In genomic region chr11:103292152-103292889, GRCm38 (mm10) we compare ENCODE assay signal across 8 mouse cellular contexts. TPM values are rescaled to one million over a fixed set of nuclear protein-coding genes. Genes with fewer than 3 reads are reported as not detected.
DNase-seq lines count a peak whose midpoint lies in the region; ATAC-seq and TF ChIP-seq lines count a peak whose summit lies in the region.
"Had no signal": no experiment of that assay in that cellular context is flagged by ENCODE, and none has a peak within 500 bp of the region (broad histone marks: within the 10 kb centered on the region; RNA-seq: fewer than 3 reads in every experiment).

No protein-coding gene starts in this region.

- H3K27me3 ChIP-seq in kidney, embryonic 14.5 days (ENCODE audit: control insufficient read depth, insufficient read depth, low read length): no peaks in the 10 kb centered on the region
- H3K27me3 ChIP-seq: hindbrain, embryonic 15.5 days had no signal

- intact Hi-C loops in left cerebral cortex, adult 2 months (cut with DNase I): no loop called here

- in situ Hi-C loops in ES-E14 (cut with MboI; ENCODE audit: low sequenced_read_pairs in 2 of 2, unreplicated experiment in 2 of 2): no loop called here

- H3K9me3 ChIP-seq in ES-E14 (ENCODE audit: control insufficient read depth, insufficient read depth, low read depth, low read length): no peaks in the 10 kb centered on the region
- no peaks in the 10 kb centered on the region for H3K9me3 ChIP-seq in kidney, embryonic 14.5 days (ENCODE audit: control insufficient read depth, low read length)
- H3K9me3 ChIP-seq: hindbrain, embryonic 15.5 days had no signal

- 11% methylated on average over 14 of the region's 14 CpGs for WGBS in kidney, embryonic 14.5 days

- peak; percentile 97 for DNase-seq in 3T3-L1 (ENCODE audit: low read depth, low spot score)
- peak; percentile 40 for DNase-seq in ES-E14 (ENCODE audit: low read depth, low spot score)
- DNase-seq in gastrocnemius, postnatal 10 days: peak; percentile 66
- DNase-seq in mesoderm, embryonic 11.5 days (ENCODE audit: low read depth, low spot score): peak; percentile 64
- no peak for DNase-seq in left cerebral cortex, adult 2 months (ENCODE audit: extremely low spot score in 1 of 2, low spot score in 2 of 2)
- no peak for DNase-seq in cerebellum, adult 18-20 months

- TF ChIP-seq CTCF in left cerebral cortex, adult 2 months (IDR thresholded peaks at IDR 0.05): no peak

- no peak overlapping the region for H3K27ac ChIP-seq in ES-E14 (ENCODE audit: insufficient read depth, low read depth, low read length, poor library complexity, severe bottlenecking)
- 0 out of 2 replicates have a peak overlapping the region, but pooled peaks have one; percentile 13 for H3K27ac ChIP-seq in kidney, embryonic 14.5 days (ENCODE audit: low read depth, low read length)
- H3K27ac ChIP-seq in left cerebral cortex, adult 2 months: no peak overlapping the region
- H3K27ac ChIP-seq: hindbrain, embryonic 15.5 days had no signal

- H3K4me2 ChIP-seq in kidney, embryonic 14.5 days (replicated peaks; ENCODE audit: low read depth, low read length): 0 out of 2 replicates have a peak overlapping the region, but pooled peaks have one; percentile 3
- H3K4me2 ChIP-seq: hindbrain, embryonic 15.5 days had no signal

- H3K36me3 ChIP-seq in ES-E14 (ENCODE audit: control insufficient read depth, insufficient read depth, low read length, poor library complexity, severe bottlenecking): no peaks in the 10 kb centered on the region
- H3K36me3 ChIP-seq in kidney, embryonic 14.5 days (ENCODE audit: control insufficient read depth, insufficient read depth, low read length): no peaks in the 10 kb centered on the region
- H3K36me3 ChIP-seq: hindbrain, embryonic 15.5 days had no signal

- no peak overlapping the region; a peak in 1 of 4 replicates for H3K4me3 ChIP-seq in ES-E14 (ENCODE audit: insufficient read depth in 1 of 2, low read depth in 1 of 2, low read length in 2 of 2, poor library complexity in 1 of 2, severe bottlenecking in 1 of 2)
- H3K4me3 ChIP-seq in kidney, embryonic 14.5 days (ENCODE audit: low read length): no peak overlapping the region
- no peak overlapping the region for H3K4me3 ChIP-seq in left cerebral cortex, adult 2 months
- H3K4me3 ChIP-seq: hindbrain, embryonic 15.5 days had no signal

- peak; percentile 82 for ATAC-seq in kidney, embryonic 14.5 days (ENCODE audit: low FRiP score, low TSS enrichment)

- peaks cover 0 to 8% of the 10 kb centered on the region in 2 experiments; a peak in 3 of 4 replicates for H3K4me1 ChIP-seq in ES-E14 (ENCODE audit: control insufficient read depth in 2 of 2, insufficient read depth in 2 of 2, low read length in 2 of 2, poor library complexity in 1 of 2)
- peaks cover 5% of the 10 kb centered on the region for H3K4me1 ChIP-seq in kidney, embryonic 14.5 days (ENCODE audit: control insufficient read depth, insufficient read depth, low read length)

- H3K9ac ChIP-seq in ES-E14 (ENCODE audit: insufficient read depth, low read depth, low read length, poor library complexity, severe bottlenecking): no peak overlapping the region
- no peak overlapping the region for H3K9ac ChIP-seq in kidney, embryonic 14.5 days (ENCODE audit: low read depth, low read length)
- H3K9ac ChIP-seq: hindbrain, embryonic 15.5 days had no signal

TF ChIP-seq in ES-E14, 5 proteins besides CTCF, POLR2A, EP300 and RAD21:
- TF ChIP-seq CHD2 (IDR thresholded peaks at IDR 0.05; ENCODE audit: low read depth, low read length) (no peak), ZNF384 (IDR thresholded peaks at IDR 0.05; ENCODE audit: low read depth, low read length) (no peak), MAFK (IDR thresholded peaks at IDR 0.05; ENCODE audit: insufficient read depth, low read depth, low read length) (no peak), HCFC1 (IDR thresholded peaks at IDR 0.05; ENCODE audit: borderline replicate concordance, insufficient read depth, low read length) (no peak), ZC3H11A (IDR thresholded peaks at IDR 0.05; ENCODE audit: borderline replicate concordance, low read depth, low read length) (no peak)

RNA-seq across cellular contexts. Expression of gene Map3k14, which starts 25.0 kb away (rescaled TPM):
- total RNA-seq in ES-E14 (2012; rRNA removed): 4.5 and 5.3 TPM in 2 replicates
- 1 to 10 TPM; 3.3 to 5.0 TPM for total RNA-seq in gastrocnemius, postnatal 10 days (2021)
- polyA plus RNA-seq in kidney, embryonic 14.5 days (2014; fragmentation: Nextera tagmentation; extraction: Ambion mirVana): 3.3 and 4.8 TPM in 2 replicates
- total RNA-seq in left cerebral cortex, adult 2 months (2021): 1 to 10 TPM; 4.4 to 4.9 TPM

Comparison
In these comparisons a context has a peak if more than half of its experiments do, and no peak if none do; other contexts are left out.
1. DNase-seq: peak in 3T3-L1 (single experiment), ES-E14 (single experiment), gastrocnemius, postnatal 10 days (single experiment) and mesoderm, embryonic 11.5 days (single experiment); none in left cerebral cortex, adult 2 months (0 of 2) and cerebellum, adult 18-20 months (0 of 2).